Mouse (Mus musculus) spleen, embryonic (tissue): ENCODE results near the gene Eapp.

Experiments used
- CTCF ChIA-PET: fragments of 350-600 bp; sonication (Branson Sonifier 250); formaldehyde crosslinking; loops from one replicate; lab custom pipeline; 2022; lab: Charles Lee

Eapp gene

DNA sequence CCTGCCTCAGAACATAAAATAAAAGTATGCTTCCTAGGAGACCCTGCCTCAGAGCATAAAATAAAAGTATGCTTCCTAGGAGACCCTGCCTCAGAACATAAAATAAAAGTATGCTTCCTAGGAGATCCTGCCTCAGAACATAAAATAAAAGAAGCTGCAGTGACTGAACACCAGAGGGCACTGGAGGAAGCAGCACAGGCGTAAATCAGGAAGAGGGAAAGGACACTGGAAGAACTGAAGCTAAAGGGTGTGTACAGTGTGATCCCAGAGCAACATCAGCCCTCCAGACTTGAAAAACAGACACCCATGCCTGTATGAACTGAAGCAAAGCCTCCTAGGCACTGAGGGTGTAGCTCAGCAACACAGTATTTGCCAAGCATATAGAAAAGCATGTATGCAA lies 12.5 kb downstream of the Eapp start:
- CTCF ChIA-PET, result no interaction called here

DNA sequence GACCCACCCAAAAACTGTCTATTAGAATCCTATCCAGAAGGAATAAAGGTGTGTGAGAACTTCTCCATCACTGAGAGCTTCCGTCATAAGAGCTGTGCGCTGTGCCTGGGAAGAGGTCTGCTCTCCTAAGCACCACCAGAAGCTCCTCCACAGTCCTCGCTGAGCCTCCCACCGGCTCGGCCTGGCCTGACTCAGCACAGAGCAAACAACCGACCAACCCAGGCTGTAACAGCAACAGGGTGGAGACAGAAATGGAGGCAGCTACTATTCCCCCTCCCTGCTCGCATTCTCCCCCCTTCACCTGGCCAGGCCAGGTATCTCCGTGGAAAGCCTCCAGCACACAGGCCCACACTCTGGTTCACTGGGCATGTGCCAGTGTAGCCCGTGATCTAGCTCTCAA lies 19.0 kb downstream of the Eapp start:
- CTCF ChIA-PET, result no interaction called here

- CTCF ChIA-PET, result no interaction called here
These were observed 20.3 kb downstream of the Eapp start for GRCm38 (mm10) chr12:54675396-54675795.

DNA sequence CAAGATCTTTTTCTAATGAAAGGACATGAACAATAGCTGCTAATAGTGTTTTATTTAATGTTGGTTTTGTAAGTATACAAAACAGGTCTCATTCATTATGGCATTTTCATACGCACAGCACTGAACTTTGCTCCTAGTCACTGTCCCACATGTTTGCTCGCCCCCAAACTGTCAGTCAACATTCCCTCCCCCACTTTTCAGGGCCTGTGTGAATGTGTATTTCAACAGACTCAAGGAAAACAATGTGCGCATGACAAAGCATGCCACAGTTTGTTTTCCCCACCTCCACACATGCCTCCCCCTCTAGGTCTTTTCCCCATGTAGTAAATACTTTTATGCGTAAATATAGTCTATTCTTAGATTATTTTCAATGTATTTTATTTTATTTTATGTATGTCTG lies 24.4 kb downstream of the Eapp start:
- CTCF ChIA-PET, result no interaction called here

- CTCF ChIA-PET, result no interaction called here
These were observed 27.6 kb downstream of the Eapp start for GRCm38 (mm10) chr12:54668141-54668540.

DNA sequence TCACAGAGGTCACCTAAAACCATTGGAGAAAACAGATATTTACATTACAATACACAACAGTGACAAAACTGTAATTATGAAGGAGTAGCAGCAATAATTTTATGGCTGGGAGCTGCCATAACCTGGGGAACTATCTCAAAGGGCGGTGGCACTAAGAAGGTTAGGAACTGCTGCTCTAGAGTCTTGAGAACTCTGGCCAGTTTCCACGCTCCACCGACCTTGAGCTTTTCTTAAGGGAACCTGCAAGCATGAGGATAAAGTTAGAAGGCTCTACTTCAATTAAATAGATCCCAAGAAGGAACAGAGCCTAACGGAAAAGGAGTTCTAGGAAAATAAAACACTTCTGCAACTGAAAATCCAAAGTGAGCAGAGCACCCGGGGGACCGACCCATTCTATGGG lies 30.2 kb downstream of the Eapp start:
- CTCF ChIA-PET, result no interaction called here

GRCm38 (mm10) chr12:54661470-54661869 lies 34.2 kb downstream of the Eapp start:
- CTCF ChIA-PET, result interaction anchor here (0.6 kb wide), 1 partner anchor 18 kb away, joined by 4 read pairs; no protein-coding TSS in a partner anchor

DNA sequence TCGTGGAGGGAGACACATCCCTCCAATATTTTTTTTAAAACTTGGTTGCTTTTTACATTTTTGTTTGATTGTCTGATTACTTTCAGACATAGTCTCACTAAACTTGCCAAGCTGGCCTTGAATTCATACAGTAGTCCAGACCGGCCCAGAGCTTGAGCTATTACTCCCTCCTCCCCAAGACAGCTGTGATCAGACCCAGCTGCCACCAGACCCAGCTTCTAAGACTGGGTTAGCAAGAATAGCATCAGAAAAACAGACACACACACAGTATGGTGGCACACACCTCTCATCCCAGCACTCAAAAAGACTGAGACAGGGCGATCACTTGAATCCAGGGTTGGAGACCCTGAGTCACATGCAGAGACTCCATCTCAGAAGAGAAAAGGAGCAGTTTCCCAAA lies 35.8 kb downstream of the Eapp start:
- CTCF ChIA-PET, result no interaction called here

DNA sequence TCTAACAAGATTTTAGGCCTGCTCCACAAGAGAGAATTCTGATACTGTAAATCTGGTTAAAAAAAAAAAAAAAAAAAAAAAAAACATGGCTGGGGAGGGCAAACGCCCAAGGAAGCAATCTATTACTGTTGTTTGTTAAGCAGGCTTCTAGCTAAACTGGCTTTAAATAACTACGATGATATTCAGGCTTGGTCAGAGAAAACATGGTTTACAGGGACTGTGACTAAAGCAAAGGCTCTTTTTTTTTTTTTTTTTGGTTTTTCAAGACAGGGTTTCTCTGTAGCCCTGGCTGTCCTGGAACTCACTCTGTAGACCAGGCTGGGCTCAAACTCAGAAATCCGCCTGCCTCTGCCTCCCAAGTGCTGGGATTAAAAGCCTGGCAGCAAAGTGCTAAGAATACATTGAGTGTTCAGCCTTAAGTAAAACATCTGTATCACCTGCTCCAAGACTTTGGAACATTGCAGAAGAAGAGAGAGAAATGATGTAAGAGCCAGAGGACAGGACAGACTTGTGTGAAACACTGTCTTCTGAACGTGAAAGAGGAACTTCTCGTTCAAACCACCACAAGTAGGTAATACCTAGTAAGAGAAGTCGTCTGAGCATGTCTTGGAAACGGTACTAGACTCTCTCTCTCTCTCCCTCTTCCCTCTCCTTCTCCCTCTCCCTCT lies 37.1 kb downstream of the Eapp start:
- CTCF ChIA-PET, result interaction anchor here (0.6 kb wide), 1 partner anchor 1190 kb away, joined by 4 read pairs; no protein-coding TSS in a partner anchor

DNA sequence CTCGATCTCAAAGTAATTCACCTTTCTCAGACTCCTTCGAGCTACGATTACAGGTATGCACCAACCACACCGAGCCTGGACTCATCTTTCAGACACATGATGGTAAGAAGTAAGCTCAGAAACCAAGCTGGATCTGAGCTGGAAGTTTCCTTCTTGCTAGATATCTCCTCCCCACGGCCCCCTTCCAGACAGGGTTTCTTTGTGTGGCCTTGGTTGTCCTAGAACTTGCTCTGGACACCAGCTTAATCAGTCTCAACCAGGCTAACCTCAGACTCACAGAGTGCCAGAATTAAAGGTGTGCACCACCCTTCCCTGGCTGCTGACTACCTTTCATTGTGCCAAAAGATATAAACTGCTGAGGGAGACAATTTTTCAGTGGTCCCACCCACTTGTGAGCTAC lies 37.7 kb downstream of the Eapp start:
- CTCF ChIA-PET, result no interaction called here

DNA sequence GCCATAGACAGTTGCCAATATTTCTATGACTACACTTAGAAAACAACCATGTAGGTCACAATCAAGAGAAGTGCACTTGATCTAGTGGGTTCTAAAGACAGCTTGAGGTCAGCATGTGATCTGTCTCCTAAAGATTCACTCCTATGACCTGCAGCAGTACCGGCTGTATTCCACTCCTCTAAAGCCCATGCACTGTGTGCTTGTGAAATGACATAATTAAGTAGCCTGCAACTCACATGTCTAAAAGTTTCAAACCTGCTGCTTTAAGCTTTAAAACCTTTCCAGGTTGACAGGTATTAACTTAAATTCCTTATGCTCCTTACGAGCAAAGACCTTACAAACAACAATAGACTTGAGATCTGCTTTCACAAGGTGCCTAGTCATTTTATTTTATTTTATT lies 38.5 kb downstream of the Eapp start:
- CTCF ChIA-PET, result no interaction called here

- CTCF ChIA-PET, result no interaction called here
These were observed 39.1 kb downstream of the Eapp start, which contains the start of gene Sptssa for GRCm38 (mm10) chr12:54656396-54657171. Gene Sptssa, minus strand, starts transcription at chr12:54656573.

GRCm38 (mm10) chr12:54656039-54656395 lies 39.7 kb downstream of the Eapp start:
- CTCF ChIA-PET, result no interaction called here

DNA sequence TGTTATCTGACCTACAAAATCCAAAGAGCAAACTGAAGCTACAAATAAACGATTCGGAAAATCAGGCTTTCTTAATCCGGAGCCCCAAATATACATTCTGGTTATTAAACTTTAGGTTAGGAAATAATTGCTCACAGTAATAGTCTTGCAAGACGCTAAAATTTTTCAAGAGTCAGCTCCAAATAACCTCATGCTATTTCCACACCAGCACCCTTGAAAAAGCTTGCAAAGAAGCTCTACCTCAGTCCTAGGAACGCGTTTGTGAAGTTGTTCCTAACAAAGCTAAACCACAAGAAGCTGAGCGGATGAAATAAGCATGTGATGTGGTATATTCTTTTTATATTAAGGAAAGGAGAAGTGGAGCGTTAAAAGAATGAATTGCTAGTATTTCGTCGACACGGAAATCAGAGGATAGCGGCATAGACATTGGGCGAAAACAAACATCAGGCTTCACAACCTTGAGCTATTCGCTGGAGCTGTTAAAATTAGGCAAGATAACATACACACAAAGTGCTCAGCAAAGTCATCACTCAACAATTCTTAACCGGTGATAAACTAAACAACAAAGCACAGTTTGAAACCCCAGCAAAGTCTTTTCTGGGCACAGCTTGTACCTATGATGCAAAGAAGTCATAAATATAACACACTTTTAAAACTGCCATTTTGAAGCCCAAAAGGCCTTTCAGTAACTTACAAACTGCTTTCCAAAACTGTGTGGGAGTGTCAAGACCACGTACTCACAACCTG lies 40.2 kb downstream of the Eapp start:
- CTCF ChIA-PET, result no interaction called here

GRCm38 (mm10) chr12:54654741-54655140 lies 41.0 kb downstream of the Eapp start:
- CTCF ChIA-PET, result interaction anchor here (0.5 kb wide), 1 partner anchor 37 kb away, joined by 5 read pairs; no protein-coding TSS in a partner anchor

- CTCF ChIA-PET, result interaction anchor here (0.5 kb wide), 1 partner anchor 38 kb away, joined by 5 read pairs; no protein-coding TSS in a partner anchor
These were observed 41.6 kb downstream of the Eapp start for GRCm38 (mm10) chr12:54654141-54654540.

- CTCF ChIA-PET, result no interaction called here
These were observed 43.4 kb downstream of the Eapp start for GRCm38 (mm10) chr12:54652346-54652745.

- CTCF ChIA-PET, result interaction anchor here (0.7 kb wide), 1 partner anchor 1098 kb away, joined by 3 read pairs; no protein-coding TSS in a partner anchor
These were observed 43.9 kb downstream of the Eapp start for GRCm38 (mm10) chr12:54651820-54652219.

DNA sequence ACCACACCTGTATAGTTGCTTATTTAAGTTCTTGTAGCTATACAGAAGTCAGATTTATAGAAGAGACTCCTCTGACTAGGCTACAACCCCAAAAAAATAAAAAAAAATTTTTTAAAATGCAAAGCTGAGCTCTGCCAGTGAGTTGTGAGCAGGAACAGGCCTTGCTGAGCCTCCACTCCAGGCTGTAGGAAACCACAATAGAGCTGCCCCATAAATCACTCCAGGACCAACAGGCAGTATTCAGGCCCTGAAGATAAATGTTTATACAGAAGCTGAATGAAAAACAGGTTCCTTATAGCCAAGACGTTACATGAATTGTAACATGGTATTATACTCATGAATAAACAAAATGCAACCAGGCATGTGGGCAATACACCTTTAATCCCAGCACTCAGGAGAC lies 44.5 kb downstream of the Eapp start:
- CTCF ChIA-PET, result no interaction called here

- CTCF ChIA-PET, result no interaction called here
These were observed 50.8 kb downstream of the Eapp start for GRCm38 (mm10) chr12:54644947-54645346.

- CTCF ChIA-PET, result interaction anchor here (0.6 kb wide), 1 partner anchor 18 kb away, joined by 4 read pairs; no protein-coding TSS in a partner anchor
These were observed 52.3 kb downstream of the Eapp start for GRCm38 (mm10) chr12:54643320-54643892.

- CTCF ChIA-PET, result no interaction called here
These were observed 54.3 kb downstream of the Eapp start for GRCm38 (mm10) chr12:54641374-54641773.
